Mouse (Mus musculus): ENCODE measurements around the gene Cpxm1. TPM values are rescaled to one million over a fixed set of nuclear protein-coding genes. Genes with fewer than 3 reads are reported as not detected.
A peak's percentile ranks its signal among the peaks of the same experiment; 100 is the strongest.
"Not testable (repeated sequence)": the region's sequence is repeated elsewhere in the genome, so short reads cannot be mapped to it uniquely, and the experiment has no call there.

The Cpxm1 gene
- polyA plus RNA-seq, 1 experiment from 2014 or later, result 3.1 TPM

GRCm38 (mm10) chr2:130398091-130398490 is 717 bp upstream of the Cpxm1 start:
- WGBS (ENCODE audit: insufficient replicate concordance), result 15% methylated on average over 14 of the region's 14 CpGs
- Histone ChIP-seq H3K36me3 (replicated peaks) (no peaks in the 10 kb centered on the region), H3K27ac (replicated peaks) (no peak overlapping the region), H3K9me3 (replicated peaks) (no peaks in the 10 kb centered on the region), H3K4me2 (peak overlapping the region; percentile 67), H3K27me3 (peaks cover 54% of the 10 kb centered on the region), H3K9ac (no peak overlapping the region), H3K4me1 (replicated peaks) (peaks cover 9% of the 10 kb centered on the region), H3K4me3 (replicated peaks) (peak overlapping the region; percentile 40; the same call in 1 of the 2 replicates)
- no peak for ATAC-seq (ENCODE audit: insufficient read depth)

DNA sequence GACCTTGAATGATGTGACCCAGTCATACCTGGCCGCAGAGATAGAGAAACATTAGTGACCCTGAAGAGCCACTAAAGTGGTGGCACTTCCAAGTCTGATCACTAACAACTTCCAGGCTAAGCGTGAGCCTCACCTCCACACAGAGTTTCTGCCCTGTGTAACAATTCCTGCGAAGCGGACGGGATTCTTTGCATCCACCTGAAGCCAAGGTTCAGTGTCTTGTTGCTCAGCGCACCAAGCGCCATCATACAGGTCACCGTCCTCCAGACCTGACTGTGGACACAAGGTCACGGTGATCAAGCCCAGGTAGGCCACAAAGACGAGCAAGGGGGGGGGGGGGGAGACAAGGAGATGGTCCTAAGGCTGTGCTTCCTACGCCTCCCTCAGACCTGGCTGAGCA is 1.7 kb downstream of the Cpxm1 start:
- 71% methylated on average over 11 of the region's 11 CpGs for WGBS (ENCODE audit: insufficient replicate concordance)
- no peak overlapping the region for H3K4me2 ChIP-seq
- no peak for ATAC-seq (ENCODE audit: insufficient read depth)

GRCm38 (mm10) chr2:130392836-130393235 is 4.5 kb downstream of the Cpxm1 start:
- Histone ChIP-seq H3K9me3 (replicated peaks) (no peaks in the 10 kb centered on the region), H3K4me3 (replicated peaks) (no peak overlapping the region), H3K4me1 (replicated peaks) (peaks cover 9% of the 10 kb centered on the region), H3K4me2 (no peak overlapping the region), H3K36me3 (replicated peaks) (no peaks in the 10 kb centered on the region), H3K27ac (replicated peaks) (no peak overlapping the region), H3K27me3 (peaks cover 29% of the 10 kb centered on the region), H3K9ac (no peak overlapping the region)
- 63% methylated on average over 3 of the region's 3 CpGs for WGBS (ENCODE audit: insufficient replicate concordance)
- no peak for ATAC-seq (ENCODE audit: insufficient read depth)

More for the DNA sequence above, 1.7 kb downstream of the Cpxm1 start:
- H3K36me3 ChIP-seq (replicated peaks), result no peaks in the 10 kb centered on the region
- H3K27ac ChIP-seq (replicated peaks), result no peak overlapping the region
- H3K9me3 ChIP-seq (replicated peaks), result no peaks in the 10 kb centered on the region
- peaks cover 51% of the 10 kb centered on the region for H3K27me3 ChIP-seq
- H3K9ac ChIP-seq, result no peak overlapping the region
- H3K4me1 ChIP-seq (replicated peaks), result peaks cover 9% of the 10 kb centered on the region
- no peak overlapping the region for H3K4me3 ChIP-seq (replicated peaks)

GRCm38 (mm10) chr2:130390993-130391625 is 6.3 kb downstream of the Cpxm1 start:
- Histone ChIP-seq H3K4me2 (no peak overlapping the region), H3K9me3 (replicated peaks) (no peaks in the 10 kb centered on the region), H3K36me3 (replicated peaks) (no peaks in the 10 kb centered on the region), H3K27me3 (peaks cover 12% of the 10 kb centered on the region), H3K27ac (replicated peaks) (no peak overlapping the region), H3K9ac (no peak overlapping the region), H3K4me1 (replicated peaks) (no peaks in the 10 kb centered on the region), H3K4me3 (replicated peaks) (no peak overlapping the region)
- ATAC-seq (ENCODE audit: insufficient read depth), result no peak
- WGBS (ENCODE audit: insufficient replicate concordance), result 64% methylated on average over 11 of the region's 11 CpGs

DNA sequence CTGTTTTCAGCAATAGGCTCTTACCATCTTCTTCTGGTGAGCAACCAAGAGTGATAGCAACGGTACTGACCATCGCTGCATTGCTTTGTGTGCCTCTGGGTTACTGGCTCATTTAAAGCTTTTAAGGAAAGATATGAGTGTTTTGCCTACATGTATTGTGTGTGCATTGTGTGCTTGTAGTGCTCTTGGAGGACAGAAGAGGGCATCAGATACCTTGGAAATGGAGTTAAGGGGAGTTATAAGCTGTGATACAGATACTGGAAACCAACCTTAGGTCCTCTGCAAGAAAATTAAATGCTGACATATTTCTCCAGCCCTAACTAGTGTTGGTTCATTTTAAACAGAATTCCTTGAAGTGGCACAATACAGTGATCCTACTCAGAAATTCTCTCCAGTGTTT is 8.6 kb downstream of the Cpxm1 start:
- H3K9me3 ChIP-seq (replicated peaks), result no peaks in the 10 kb centered on the region
- no peak overlapping the region for H3K4me2 ChIP-seq
- no peak for ATAC-seq (ENCODE audit: insufficient read depth)
- no peak overlapping the region for H3K27ac ChIP-seq (replicated peaks)
- WGBS (ENCODE audit: insufficient replicate concordance), result 62% methylated on average over 2 of the region's 2 CpGs
- H3K9ac ChIP-seq, result no peak overlapping the region
- no peaks in the 10 kb centered on the region for H3K4me1 ChIP-seq (replicated peaks)
- no peaks in the 10 kb centered on the region for H3K36me3 ChIP-seq (replicated peaks)
- no peak overlapping the region for H3K4me3 ChIP-seq (replicated peaks)
- no peaks in the 10 kb centered on the region; the same call in 1 of the 2 replicates for H3K27me3 ChIP-seq

DNA sequence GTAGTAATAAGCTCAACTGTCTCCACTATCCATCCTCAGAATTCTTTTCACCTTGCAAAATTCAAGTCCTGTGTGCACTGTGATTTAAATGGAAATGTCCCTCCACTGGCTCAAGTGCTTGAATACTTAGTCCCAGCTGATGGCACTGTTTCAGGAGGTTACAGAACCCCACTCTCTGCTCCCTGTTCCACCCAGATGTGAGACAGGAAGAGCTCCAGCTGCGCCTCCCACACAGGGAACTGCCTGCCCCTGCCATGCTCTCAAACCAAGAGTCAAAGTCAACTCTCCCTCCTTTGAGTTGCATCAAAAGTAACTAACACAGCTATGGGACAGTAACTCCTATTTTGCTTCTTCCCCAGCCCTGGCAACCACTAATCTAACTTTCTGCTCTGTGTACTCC is 11.2 kb downstream of the Cpxm1 start:
- H3K36me3 ChIP-seq (replicated peaks), result no peaks in the 10 kb centered on the region
- 53% methylated on average over 1 of the region's 1 CpGs for WGBS (ENCODE audit: insufficient replicate concordance)
- no peaks in the 10 kb centered on the region for H3K4me1 ChIP-seq (replicated peaks)
- no peak overlapping the region for H3K4me3 ChIP-seq (replicated peaks)
- no peak overlapping the region for H3K4me2 ChIP-seq
- ATAC-seq (ENCODE audit: insufficient read depth), result no peak
- no peak overlapping the region for H3K9ac ChIP-seq
- H3K27me3 ChIP-seq, result no peaks in the 10 kb centered on the region; the same call in 1 of the 2 replicates
- no peaks in the 10 kb centered on the region for H3K9me3 ChIP-seq (replicated peaks)
- no peak overlapping the region for H3K27ac ChIP-seq (replicated peaks)

DNA sequence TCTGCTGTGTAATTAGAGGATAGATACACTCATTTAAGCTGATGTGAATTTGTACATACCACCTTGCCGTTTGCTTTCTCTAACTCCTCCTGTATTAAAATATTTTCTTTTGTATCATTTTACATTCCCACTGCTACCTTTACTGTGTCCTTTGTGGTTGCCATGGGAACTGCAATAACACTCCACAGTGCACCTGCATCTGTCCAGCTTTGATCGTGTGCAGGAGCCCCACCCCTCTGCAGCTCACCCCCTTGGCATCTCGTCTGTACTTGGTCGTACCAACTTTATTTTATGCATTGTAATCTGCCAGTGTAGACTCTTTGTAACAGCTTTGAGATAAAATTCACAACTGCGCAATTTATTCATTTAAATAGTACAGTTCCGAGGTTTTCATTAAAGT is 13.5 kb downstream of the Cpxm1 start:
- ATAC-seq (ENCODE audit: insufficient read depth), result no peak
- no peak overlapping the region for H3K9ac ChIP-seq

GRCm38 (mm10) chr2:130383205-130383604 is 14.2 kb downstream of the Cpxm1 start:
- H3K36me3 ChIP-seq (replicated peaks), result no peaks in the 10 kb centered on the region
- H3K4me3 ChIP-seq (replicated peaks), result no peak overlapping the region
- H3K4me1 ChIP-seq (replicated peaks), result no peaks in the 10 kb centered on the region
- no peak overlapping the region for H3K9ac ChIP-seq
- H3K27me3 ChIP-seq, result peaks cover 4% of the 10 kb centered on the region; the same call in 1 of the 2 replicates
- 41% methylated on average over 3 of the region's 3 CpGs for WGBS (ENCODE audit: insufficient replicate concordance)
- ATAC-seq (ENCODE audit: insufficient read depth), result no peak
- no peaks in the 10 kb centered on the region for H3K9me3 ChIP-seq (replicated peaks)
- no peak overlapping the region for H3K27ac ChIP-seq (replicated peaks)
- H3K4me2 ChIP-seq, result no peak overlapping the region

More for the DNA sequence above, 13.5 kb downstream of the Cpxm1 start:
- Histone ChIP-seq H3K9me3 (replicated peaks) (no peaks in the 10 kb centered on the region), H3K27ac (replicated peaks) (no peak overlapping the region), H3K36me3 (replicated peaks) (no peaks in the 10 kb centered on the region), H3K4me2 (no peak overlapping the region), H3K27me3 (peaks cover 4% of the 10 kb centered on the region; the same call in 1 of the 2 replicates), H3K4me3 (replicated peaks) (no peak overlapping the region), H3K4me1 (replicated peaks) (no peaks in the 10 kb centered on the region)
- WGBS (ENCODE audit: insufficient replicate concordance), result 55% methylated on average over 6 of the region's 6 CpGs

- Histone ChIP-seq H3K4me1 (replicated peaks) (peaks cover 13% of the 10 kb centered on the region), H3K9ac (no peak overlapping the region), H3K4me2 (no peak overlapping the region), H3K9me3 (replicated peaks) (no peaks in the 10 kb centered on the region), H3K27me3 (no peaks in the 10 kb centered on the region), H3K27ac (replicated peaks) (no peak overlapping the region), H3K4me3 (replicated peaks) (no peak overlapping the region), H3K36me3 (replicated peaks) (no peaks in the 10 kb centered on the region)
- 52% methylated on average over 4 of the region's 4 CpGs for WGBS (ENCODE audit: insufficient replicate concordance)
- ATAC-seq (ENCODE audit: insufficient read depth), result no peak
These were observed 22.4 kb downstream of the Cpxm1 start for GRCm38 (mm10) chr2:130374951-130375350.

GRCm38 (mm10) chr2:130373026-130373425 is 24.3 kb downstream of the Cpxm1 start:
- H3K4me1 ChIP-seq (replicated peaks), result peaks cover 13% of the 10 kb centered on the region
- not testable (repeated sequence) for H3K27ac ChIP-seq (replicated peaks); H3K36me3 ChIP-seq (replicated peaks); H3K9ac ChIP-seq; H3K27me3 ChIP-seq; H3K4me2 ChIP-seq; H3K4me3 ChIP-seq (replicated peaks); H3K9me3 ChIP-seq (replicated peaks)
- WGBS (ENCODE audit: insufficient replicate concordance), result 12% methylated on average over 1 of the region's 1 CpGs
- 0 out of 2 replicates have a peak, but pooled peaks have one; percentile 44 for ATAC-seq (ENCODE audit: insufficient read depth)

DNA sequence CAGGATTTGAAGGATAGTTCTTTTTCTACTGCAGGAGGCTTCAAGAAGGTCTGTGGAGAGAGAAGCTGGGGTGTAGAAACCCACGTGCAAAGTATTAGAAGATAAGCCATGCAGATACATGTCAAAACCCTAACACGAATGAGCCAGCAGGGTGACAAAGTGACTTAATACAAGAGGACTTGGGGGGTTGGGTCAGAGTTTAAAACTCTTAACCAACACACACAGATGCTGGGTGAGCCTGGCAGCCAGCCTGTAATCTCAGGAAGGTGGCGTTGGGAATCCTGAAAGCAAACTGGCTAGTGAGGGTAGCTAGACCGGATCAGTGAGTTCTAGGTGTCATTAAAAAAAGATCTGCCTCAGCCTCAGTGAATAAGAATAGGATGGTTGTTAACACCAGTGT is 30.0 kb downstream of the Cpxm1 start:
- H3K27me3 ChIP-seq, result peaks cover 54% of the 10 kb centered on the region
- H3K4me1 ChIP-seq (replicated peaks), result peaks cover 6% of the 10 kb centered on the region; the same call in 1 of the 2 replicates
- H3K9ac ChIP-seq, result no peak overlapping the region
- ATAC-seq (ENCODE audit: insufficient read depth), result no peak
- H3K4me2 ChIP-seq, result no peak overlapping the region
- no peak overlapping the region for H3K27ac ChIP-seq (replicated peaks)
- no peaks in the 10 kb centered on the region for H3K36me3 ChIP-seq (replicated peaks)
- H3K9me3 ChIP-seq (replicated peaks), result no peaks in the 10 kb centered on the region
- H3K4me3 ChIP-seq (replicated peaks), result no peak overlapping the region
- WGBS (ENCODE audit: insufficient replicate concordance), result 34% methylated on average over 4 of the region's 4 CpGs
